Mouse (Mus musculus) neural tube, embryonic 13.5 days (tissue): ENCODE measurements around the gene Pde4d. TPM values are rescaled to one million over a fixed set of nuclear protein-coding genes. Genes with fewer than 3 reads are reported as not detected.

Experiments
- ATAC-seq: fragments of 200-750 bp; cut with Nextera tagmentation; 2 replicates; pipeline ENCODE4 v1.8.0; 2017; ENCODE audit warnings: low read depth, mild to moderate bottlenecking, moderate TSS enrichment, moderate library complexity
- H3K27ac ChIP-seq: fragments of 300-500 bp; sonication (generic); replicated peaks from 2 replicates; pipeline ENCODE4 v1.5.1; 2015; ENCODE audit warnings: moderate library complexity, mild to moderate bottlenecking, inconsistent platforms
- H3K27me3 ChIP-seq: fragments of 300-500 bp; sonication (generic); 2 replicates; pipeline ENCODE4 v1.6.1; 2015; ENCODE audit warnings: mild to moderate bottlenecking, inconsistent platforms
- H3K36me3 ChIP-seq: fragments of 300-500 bp; sonication (generic); 2 replicates; pipeline ENCODE4 v1.6.1; 2015; ENCODE audit warnings: mild to moderate bottlenecking, inconsistent platforms
- H3K4me1 ChIP-seq: fragments of 300-500 bp; sonication (generic); replicated peaks from 2 replicates; pipeline ENCODE4 v1.6.1; 2015; ENCODE audit warnings: inconsistent platforms
- H3K4me2 ChIP-seq: fragments of 300-500 bp; sonication (generic); 2 replicates; pipeline ENCODE4 v1.6.1; 2015; ENCODE audit warnings: inconsistent platforms, mild to moderate bottlenecking, moderate library complexity
- H3K4me3 ChIP-seq: fragments of 300-500 bp; sonication (generic); 2 replicates; pipeline ENCODE4 v1.5.1; 2015; ENCODE audit warnings: mild to moderate bottlenecking, inconsistent platforms
- H3K9ac ChIP-seq: fragments of 300-500 bp; sonication (generic); 2 replicates; pipeline ENCODE4 v1.6.1; 2015; ENCODE audit warnings: moderate library complexity, mild to moderate bottlenecking, inconsistent platforms
- H3K9me3 ChIP-seq: fragments of 300-500 bp; sonication (generic); 2 replicates; pipeline ENCODE4 v1.6.1; 2016; ENCODE audit warnings: inconsistent platforms
- WGBS: fragments of 180-500 bp; shearing (Covaris S2); methylation state at CpG from one replicate; pipeline ENCODE4 v1.1.7; 2015; 5-methylcytosine and 5-hydroxymethylcytosine counted together
- polyA plus RNA-seq: library from polyadenylated mRNA; unstranded; fragments of >200 nt; fragmentation: Nextera tagmentation; extraction: Ambion mirVana; gene quantifications from 2 replicates; pipeline ENCODE4 v1.2.1, GENCODE M21; 2015

Gene Pde4d
- polyA plus RNA-seq, 1 experiment from 2014 or later, result 15.5 TPM

GRCm38 (mm10) chr13:109181363-109181762 is 731.6 kb downstream of the Pde4d start:
- Histone ChIP-seq H3K4me3 (no peak overlapping the region), H3K9ac (no peak overlapping the region), H3K27ac (no peak overlapping the region), H3K4me1 (no peaks in the 10 kb centered on the region), H3K27me3 (no peaks in the 10 kb centered on the region), H3K9me3 (no peaks in the 10 kb centered on the region), H3K4me2 (no peak overlapping the region), H3K36me3 (no peaks in the 10 kb centered on the region)
- ATAC-seq, result no peak
- 63% methylated on average over 6 of the region's 6 CpGs for WGBS

DNA sequence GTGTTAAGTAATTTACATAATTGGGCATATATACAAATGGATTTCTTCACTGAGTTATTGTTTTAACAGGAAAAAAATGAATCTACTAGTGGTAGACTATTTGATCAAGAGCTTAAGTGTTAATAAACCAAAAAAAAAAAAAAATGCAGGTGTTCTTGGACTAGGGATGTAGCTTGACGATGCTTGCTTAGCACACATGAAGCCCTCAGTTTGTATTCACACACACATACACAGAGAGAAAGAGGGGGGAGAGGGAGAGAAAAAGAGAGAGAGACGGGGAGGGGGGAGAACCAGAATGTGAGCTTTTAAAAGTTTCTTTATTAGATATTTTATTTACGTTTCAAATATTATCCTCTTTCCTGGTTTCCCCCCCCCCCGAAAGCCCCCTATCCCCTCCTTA is 740.9 kb downstream of the Pde4d start:
- no peak for ATAC-seq
- no peaks in the 10 kb centered on the region for H3K9me3 ChIP-seq
- no peaks in the 10 kb centered on the region for H3K27me3 ChIP-seq
- H3K4me3 ChIP-seq, result no peak overlapping the region
- WGBS, result 82% methylated on average over 4 of the region's 4 CpGs
- no peak overlapping the region for H3K9ac ChIP-seq
- H3K36me3 ChIP-seq, result no peaks in the 10 kb centered on the region
- no peaks in the 10 kb centered on the region for H3K4me1 ChIP-seq
- H3K4me2 ChIP-seq, result no peak overlapping the region
- H3K27ac ChIP-seq, result no peak overlapping the region

GRCm38 (mm10) chr13:109191176-109191575 is 741.4 kb downstream of the Pde4d start:
- H3K9ac ChIP-seq, result no peak overlapping the region
- no peak for ATAC-seq
- H3K36me3 ChIP-seq, result no peaks in the 10 kb centered on the region
- no peaks in the 10 kb centered on the region for H3K4me1 ChIP-seq
- no peaks in the 10 kb centered on the region for H3K27me3 ChIP-seq
- no peaks in the 10 kb centered on the region for H3K9me3 ChIP-seq
- WGBS, result 84% methylated on average over 4 of the region's 4 CpGs
- H3K4me2 ChIP-seq, result no peak overlapping the region
- no peak overlapping the region for H3K27ac ChIP-seq
- H3K4me3 ChIP-seq, result no peak overlapping the region

- no peaks in the 10 kb centered on the region for H3K36me3 ChIP-seq
- no peaks in the 10 kb centered on the region for H3K9me3 ChIP-seq
- no peak overlapping the region for H3K27ac ChIP-seq
- H3K9ac ChIP-seq, result no peak overlapping the region
- H3K27me3 ChIP-seq, result no peaks in the 10 kb centered on the region
- WGBS, result 60% methylated on average over 9 of the region's 9 CpGs
- no peaks in the 10 kb centered on the region for H3K4me1 ChIP-seq
- H3K4me2 ChIP-seq, result no peak overlapping the region
- H3K4me3 ChIP-seq, result no peak overlapping the region
- ATAC-seq, result no peak
Measured at GRCm38 (mm10) chr13:109205541-109205940, 755.8 kb downstream of the Pde4d start.

DNA sequence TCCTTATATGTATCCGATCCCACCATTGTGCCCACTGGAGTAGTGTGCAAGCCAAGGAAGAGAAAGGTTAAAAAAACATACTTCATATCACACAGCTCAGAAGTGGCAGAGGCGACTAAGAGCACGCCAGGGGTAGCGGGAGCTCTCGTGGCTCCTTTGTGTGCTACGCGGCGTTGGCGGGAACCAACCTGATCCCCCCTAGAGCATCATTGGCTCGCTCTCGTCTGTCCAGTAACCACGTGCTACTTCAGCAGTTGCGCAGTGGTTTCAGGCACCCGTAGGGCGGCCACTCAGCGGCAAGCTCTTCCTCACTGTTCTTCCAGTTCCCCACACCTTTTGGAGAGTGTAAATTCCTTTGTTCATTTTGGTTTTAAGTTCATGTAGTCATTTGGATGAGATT is 758.9 kb downstream of the Pde4d start:
- no peaks in the 10 kb centered on the region for H3K4me1 ChIP-seq
- no peak overlapping the region for H3K27ac ChIP-seq
- H3K27me3 ChIP-seq, result peaks cover 5% of the 10 kb centered on the region; the same call in 1 of the 2 replicates
- H3K9ac ChIP-seq, result no peak overlapping the region
- H3K4me2 ChIP-seq, result no peak overlapping the region
- H3K4me3 ChIP-seq, result no peak overlapping the region
- ATAC-seq, result no peak
- 97% methylated on average over 16 of the region's 16 CpGs for WGBS
- no peaks in the 10 kb centered on the region for H3K36me3 ChIP-seq
- H3K9me3 ChIP-seq, result no peaks in the 10 kb centered on the region

DNA sequence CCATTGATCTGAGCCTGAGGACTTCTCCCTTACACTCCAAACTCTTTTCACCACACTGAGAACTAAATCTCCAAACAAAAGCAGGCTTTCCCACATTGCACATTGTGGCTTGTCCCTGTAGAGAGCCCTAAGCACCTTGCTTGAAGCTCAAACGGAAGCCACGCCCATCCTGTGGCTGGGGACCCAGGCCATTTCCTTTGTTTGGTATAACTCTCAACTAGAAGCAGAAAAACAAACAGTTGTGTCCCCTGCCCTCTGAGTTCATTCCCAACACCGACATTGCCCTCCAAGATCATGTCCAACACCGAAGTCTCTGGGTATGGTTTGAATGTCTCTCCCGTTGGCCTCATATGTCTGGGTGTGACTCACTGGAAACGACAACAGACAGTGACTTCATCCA is 759.7 kb downstream of the Pde4d start:
- Histone ChIP-seq H3K9ac (no peak overlapping the region), H3K4me1 (no peaks in the 10 kb centered on the region), H3K4me3 (no peak overlapping the region), H3K27me3 (peaks cover 5% of the 10 kb centered on the region; the same call in 1 of the 2 replicates), H3K4me2 (no peak overlapping the region), H3K27ac (no peak overlapping the region), H3K9me3 (no peaks in the 10 kb centered on the region), H3K36me3 (no peaks in the 10 kb centered on the region)
- ATAC-seq, result no peak
- WGBS, result 85% methylated on average over 6 of the region's 6 CpGs

GRCm38 (mm10) chr13:109210403-109210802 is 760.7 kb downstream of the Pde4d start:
- Histone ChIP-seq H3K36me3 (no peaks in the 10 kb centered on the region), H3K9ac (no peak overlapping the region), H3K4me3 (no peak overlapping the region), H3K27ac (no peak overlapping the region), H3K4me2 (no peak overlapping the region), H3K9me3 (no peaks in the 10 kb centered on the region), H3K4me1 (no peaks in the 10 kb centered on the region), H3K27me3 (peaks cover 5% of the 10 kb centered on the region; the same call in 1 of the 2 replicates)
- no peak for ATAC-seq
- WGBS, result 5% methylated on average over 4 of the region's 4 CpGs

DNA sequence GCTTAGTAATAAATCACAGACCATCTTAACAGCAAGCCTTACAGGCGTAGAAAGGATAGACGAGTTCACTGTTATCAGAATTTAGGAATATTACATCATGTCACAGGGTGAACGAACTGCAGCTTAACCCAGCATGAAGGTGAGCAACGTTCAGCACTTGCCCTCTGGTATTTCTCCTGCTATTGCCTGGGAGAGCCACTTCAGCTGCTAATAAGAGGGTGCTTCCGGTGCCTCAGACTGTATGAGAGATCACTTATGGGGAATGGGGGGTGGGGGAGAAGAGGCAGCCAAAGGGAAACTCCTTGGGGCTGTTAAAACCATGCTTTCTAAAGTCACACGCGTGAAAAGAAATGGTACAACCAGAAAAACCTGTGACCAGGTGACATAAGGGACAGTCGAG is 761.7 kb downstream of the Pde4d start:
- no peak overlapping the region for H3K9ac ChIP-seq
- no peak overlapping the region for H3K4me3 ChIP-seq
- no peaks in the 10 kb centered on the region for H3K9me3 ChIP-seq
- peaks cover 5% of the 10 kb centered on the region; the same call in 1 of the 2 replicates for H3K27me3 ChIP-seq
- no peak overlapping the region for H3K4me2 ChIP-seq
- ATAC-seq, result no peak
- H3K27ac ChIP-seq, result no peak overlapping the region
- H3K4me1 ChIP-seq, result no peaks in the 10 kb centered on the region
- WGBS, result 69% methylated on average over 8 of the region's 8 CpGs
- no peaks in the 10 kb centered on the region for H3K36me3 ChIP-seq

- no peaks in the 10 kb centered on the region for H3K9me3 ChIP-seq
- H3K4me2 ChIP-seq, result peak overlapping the region; percentile 18
- H3K4me3 ChIP-seq, result no peak overlapping the region
- no peak for ATAC-seq
- no peak overlapping the region for H3K9ac ChIP-seq
- no peaks in the 10 kb centered on the region for H3K4me1 ChIP-seq
- H3K36me3 ChIP-seq, result no peaks in the 10 kb centered on the region
- 54% methylated on average over 16 of the region's 16 CpGs for WGBS
- peaks cover 5% of the 10 kb centered on the region; the same call in 1 of the 2 replicates for H3K27me3 ChIP-seq
- H3K27ac ChIP-seq, result no peak overlapping the region
Measured at GRCm38 (mm10) chr13:109211941-109212487, 762.3 kb downstream of the Pde4d start.

- H3K27ac ChIP-seq, result no peak overlapping the region
- no peaks in the 10 kb centered on the region for H3K4me1 ChIP-seq
- no peak overlapping the region for H3K9ac ChIP-seq
- H3K4me3 ChIP-seq, result no peak overlapping the region
- 32% methylated on average over 13 of the region's 13 CpGs for WGBS
- H3K27me3 ChIP-seq, result peaks cover 5% of the 10 kb centered on the region; the same call in 1 of the 2 replicates
- H3K36me3 ChIP-seq, result no peaks in the 10 kb centered on the region
- no peaks in the 10 kb centered on the region for H3K9me3 ChIP-seq
- peak overlapping the region; percentile 35 for H3K4me2 ChIP-seq
- ATAC-seq, result 0 out of 2 replicates have a peak, but pooled peaks have one; percentile 47
Measured at GRCm38 (mm10) chr13:109212788-109213473, 763.2 kb downstream of the Pde4d start.

DNA sequence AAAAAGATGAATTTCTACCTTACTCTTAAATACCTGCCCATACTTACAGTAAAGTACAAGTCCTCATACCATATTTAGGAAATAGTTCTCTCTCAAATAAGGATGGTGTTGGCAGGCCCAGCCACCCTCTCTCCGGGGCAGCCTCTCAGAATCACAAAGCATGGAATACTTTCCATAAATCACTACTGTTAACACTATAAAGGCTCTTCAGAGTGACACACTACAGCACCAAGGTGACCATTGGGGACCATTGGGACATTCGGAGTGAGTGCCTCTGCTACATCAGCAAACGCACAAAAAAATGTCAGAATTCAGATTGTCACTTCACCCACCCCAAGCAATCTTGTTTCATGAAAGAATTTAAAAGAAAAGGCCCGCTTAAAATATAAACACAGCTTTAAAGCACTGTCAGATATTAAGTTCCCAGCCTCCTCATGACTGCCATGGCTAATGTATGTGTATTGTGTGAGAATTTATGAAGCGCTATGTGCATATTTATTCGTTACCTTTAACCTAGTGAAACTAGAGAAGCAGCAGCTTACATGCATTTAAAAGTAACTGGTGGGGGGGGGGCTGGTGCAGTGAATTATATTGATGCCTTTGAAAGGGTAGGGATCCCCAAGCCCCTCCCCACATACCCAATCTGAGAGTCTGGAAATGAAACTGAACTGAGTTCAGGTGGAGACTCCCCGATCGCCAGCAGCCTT is 769.4 kb downstream of the Pde4d start:
- Histone ChIP-seq H3K4me3 (no peak overlapping the region), H3K4me1 (no peaks in the 10 kb centered on the region), H3K27me3 (no peaks in the 10 kb centered on the region), H3K4me2 (no peak overlapping the region), H3K9me3 (no peaks in the 10 kb centered on the region), H3K36me3 (no peaks in the 10 kb centered on the region), H3K9ac (no peak overlapping the region), H3K27ac (no peak overlapping the region)
- 72% methylated on average over 8 of the region's 8 CpGs for WGBS
- no peak for ATAC-seq

- H3K36me3 ChIP-seq, result no peaks in the 10 kb centered on the region
- ATAC-seq, result peak; percentile 65
- no peak overlapping the region for H3K9ac ChIP-seq
- H3K4me2 ChIP-seq, result no peak overlapping the region; the same call in 1 of the 2 replicates
- 29% methylated on average over 8 of the region's 8 CpGs for WGBS
- no peak overlapping the region for H3K27ac ChIP-seq
- H3K27me3 ChIP-seq, result no peaks in the 10 kb centered on the region
- no peak overlapping the region for H3K4me3 ChIP-seq
- no peaks in the 10 kb centered on the region for H3K9me3 ChIP-seq
- H3K4me1 ChIP-seq, result peaks cover 17% of the 10 kb centered on the region
Measured at GRCm38 (mm10) chr13:109228967-109229617, 779.3 kb downstream of the Pde4d start.
